ENCODE assay signal across 27 mouse cellular contexts in the genomic region with DNA sequence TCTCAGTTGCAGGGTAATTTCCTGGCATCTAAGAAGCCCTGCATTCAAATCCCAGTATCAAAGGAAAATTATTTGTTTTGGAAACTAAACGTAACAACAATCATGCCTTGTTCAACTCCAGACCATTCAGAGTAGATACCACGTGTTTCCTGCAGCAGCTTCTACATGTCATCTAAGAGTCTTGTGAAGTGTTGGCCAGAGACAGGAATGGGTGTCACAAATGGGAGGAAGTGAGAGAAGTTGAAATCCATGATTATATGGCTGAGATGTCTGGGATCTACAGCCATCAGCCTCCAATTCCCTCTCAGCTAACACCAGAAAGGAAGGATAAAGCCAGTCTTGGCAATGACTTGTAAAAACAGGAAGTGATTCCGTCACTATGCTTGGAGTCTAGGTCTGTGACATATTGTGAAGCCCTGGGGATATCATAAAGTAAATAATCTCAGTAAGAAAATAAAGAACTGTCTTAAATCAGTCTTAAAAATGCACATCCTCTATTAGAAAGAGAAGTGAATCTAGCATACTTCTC.
DNase-seq lines count a peak whose midpoint lies in the region; ATAC-seq lines count a peak whose summit lies in the region.
"Had no signal": no experiment of that assay in that cellular context is flagged by ENCODE, and none has a peak within 500 bp of the region (broad histone marks: within the 10 kb centered on the region; RNA-seq: fewer than 3 reads in every experiment).

No protein-coding gene starts in this region.

- H3K9ac ChIP-seq in heart, embryonic 12.5 days = no peak overlapping the region
- no peak overlapping the region for H3K9ac ChIP-seq in lung, embryonic 16.5 days (ENCODE audit: low read length)
- H3K9ac ChIP-seq: embryonic facial prominence, embryonic 13.5 days; liver, embryonic 14.5 days; stomach, embryonic 15.5 days had no signal

- intact Hi-C loops in heart, postnatal 14 days (cut with DNase I) = no loop called here
- intact Hi-C loops in heart, postnatal 10 days (cut with DNase I) = no loop called here

- peak; percentile 77 for ATAC-seq in heart, embryonic 12.5 days (ENCODE audit: insufficient number of reproducible peaks, low FRiP score)
- peak; percentile 51; the same call in 1 of the 2 replicates for ATAC-seq in lung, embryonic 16.5 days (ENCODE audit: low read depth)
- ATAC-seq: forebrain, embryonic 16.5 days; hindbrain, embryonic 16.5 days; midbrain, embryonic 16.5 days; Patski had no signal

- H3K27me3 ChIP-seq in heart, embryonic 12.5 days (replicated peaks) = no peaks in the 10 kb centered on the region
- no peaks in the 10 kb centered on the region for H3K27me3 ChIP-seq in lung, embryonic 16.5 days (ENCODE audit: control insufficient read depth, insufficient read depth, low read depth, low read length)
- H3K27me3 ChIP-seq: embryonic facial prominence, embryonic 13.5 days; Patski; stomach, embryonic 15.5 days had no signal

- H3K4me1 ChIP-seq in heart, embryonic 12.5 days (replicated peaks) = no peaks in the 10 kb centered on the region
- no peaks in the 10 kb centered on the region for H3K4me1 ChIP-seq in lung, embryonic 16.5 days (replicated peaks; ENCODE audit: control insufficient read depth, insufficient read depth, low read length)
- H3K4me1 ChIP-seq: embryonic facial prominence, embryonic 13.5 days; stomach, embryonic 15.5 days had no signal

- H3K27ac ChIP-seq in heart, embryonic 12.5 days (ENCODE audit: poor library complexity, severe bottlenecking) = peak overlapping the region; percentile 55
- H3K27ac ChIP-seq in lung, embryonic 16.5 days (ENCODE audit: low read length) = no peak overlapping the region
- H3K27ac ChIP-seq: embryonic facial prominence, embryonic 13.5 days; gastrocnemius, adult 2 months; liver, embryonic 14.5 days; stomach, embryonic 15.5 days had no signal

- H3K36me3 ChIP-seq in heart, embryonic 12.5 days = no peaks in the 10 kb centered on the region
- H3K36me3 ChIP-seq in lung, embryonic 16.5 days (ENCODE audit: control insufficient read depth, insufficient read depth, low read length) = no peaks in the 10 kb centered on the region
- H3K36me3 ChIP-seq: embryonic facial prominence, embryonic 13.5 days; G1E; stomach, embryonic 15.5 days had no signal

- H3K4me2 ChIP-seq in heart, embryonic 12.5 days = no peak overlapping the region
- no peak overlapping the region for H3K4me2 ChIP-seq in lung, embryonic 16.5 days (ENCODE audit: low read depth, low read length)
- H3K4me2 ChIP-seq: embryonic facial prominence, embryonic 13.5 days; midbrain, embryonic 11.5 days; stomach, embryonic 15.5 days had no signal

- DNase-seq in heart, adult 11 months = peak; percentile 85
- no peak for DNase-seq in heart, postnatal 4 days
- DNase-seq in heart, postnatal 14 days = no peak
- no peak for DNase-seq in lung, postnatal 14 days
- peak; percentile 11 to 17 for DNase-seq in heart, postnatal 10 days
- no peak for DNase-seq in urinary bladder, adult 2 months (ENCODE audit: low spot score)
- DNase-seq: adrenal gland, postnatal 10 days; cerebellum, adult 8-10 months; embryo, embryonic 11 days; gastrocnemius, adult 2 months; kidney, adult 18-20 months; kidney, postnatal 14 days; liver; lung, postnatal 10 days; right cerebral cortex, postnatal 25 days had no signal

- H3K9me3 ChIP-seq in heart, embryonic 12.5 days (replicated peaks) = peaks cover 4% of the 10 kb centered on the region
- no peaks in the 10 kb centered on the region for H3K9me3 ChIP-seq in lung, embryonic 16.5 days (ENCODE audit: control insufficient read depth, low read length)
- H3K9me3 ChIP-seq: embryonic facial prominence, embryonic 13.5 days; G1E; stomach, embryonic 15.5 days had no signal

- WGBS in heart, embryonic 12.5 days = 42% methylated on average over 3 of the region's 3 CpGs
- WGBS in lung, embryonic 16.5 days = 43% methylated on average over 3 of the region's 3 CpGs

- H3K4me3 ChIP-seq in heart, embryonic 12.5 days = no peak overlapping the region
- no peak overlapping the region for H3K4me3 ChIP-seq in lung, embryonic 16.5 days (ENCODE audit: low read length)
- H3K4me3 ChIP-seq: embryonic facial prominence, embryonic 13.5 days; erythroblast, embryonic 14.5 days; gastrocnemius, adult 2 months; stomach, embryonic 15.5 days had no signal

Comparison
In these comparisons a context has a peak if more than half of its experiments do, and no peak if none do; other contexts are left out.
1. DNase-seq: peak in heart, adult 11 months (single experiment) and heart, postnatal 10 days (2 of 2); none in heart, postnatal 4 days (single experiment), heart, postnatal 14 days (0 of 2), lung, postnatal 14 days (single experiment) and urinary bladder, adult 2 months (single experiment).